Mouse (Mus musculus): ENCODE results near the gene Apoe.

- TF ChIP-seq CTCF (IDR thresholded peaks at IDR 0.05; ENCODE audit: low read depth): no peak
- no peak for TF ChIP-seq EP300 (IDR thresholded peaks at IDR 0.05; ENCODE audit: low read depth)
These were observed 4.0 kb upstream of the Apoe start for GRCm38 (mm10) chr7:19702859-19703555.

Measured in liver, postnatal 0 days (tissue).